ENCODE assay signal across 27 mouse cellular contexts in the genomic region with DNA sequence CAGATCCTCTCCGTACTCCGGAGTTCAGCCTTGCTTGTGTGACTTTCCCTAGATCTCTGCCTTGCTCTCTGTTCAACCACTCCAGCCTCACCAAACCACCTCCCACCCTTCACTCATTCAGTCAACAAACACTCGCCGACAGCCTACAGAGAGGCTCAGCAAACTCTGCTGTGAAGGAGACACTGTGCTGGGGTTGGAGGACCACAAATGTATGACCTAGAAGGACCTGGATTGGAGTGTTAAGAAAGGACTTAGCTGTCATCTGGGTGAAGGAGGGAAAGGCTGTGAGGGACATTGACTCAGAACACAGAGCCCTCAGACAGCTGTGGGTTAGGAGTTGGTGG. TPM values are rescaled to one million over a fixed set of nuclear protein-coding genes. Genes with fewer than 3 reads are reported as not detected.
DNase-seq lines count a peak whose midpoint lies in the region; ATAC-seq and TF ChIP-seq lines count a peak whose summit lies in the region.
"Had no signal": no experiment of that assay in that cellular context is flagged by ENCODE, and none has a peak within 500 bp of the region (broad histone marks: within the 10 kb centered on the region; RNA-seq: fewer than 3 reads in every experiment).

No protein-coding gene starts in this region.

- H3K4me2 ChIP-seq in liver, postnatal 0 days (ENCODE audit: low read depth, low read length) = no peak overlapping the region
- no peak overlapping the region for H3K4me2 ChIP-seq in embryonic facial prominence, embryonic 13.5 days
- H3K4me2 ChIP-seq in embryonic facial prominence, embryonic 15.5 days (replicated peaks) = no peak overlapping the region
- H3K4me2 ChIP-seq in forebrain, embryonic 15.5 days (replicated peaks) = no peak overlapping the region
- H3K4me2 ChIP-seq: forebrain, embryonic 12.5 days; heart, embryonic 12.5 days; heart, embryonic 15.5 days; hindbrain, embryonic 13.5 days; intestine, embryonic 15.5 days had no signal

- H3K27ac ChIP-seq in liver, postnatal 0 days (ENCODE audit: low read depth) = peak overlapping the region; percentile 76
- 0 out of 2 replicates have a peak overlapping the region, but pooled peaks have one; percentile 28 for H3K27ac ChIP-seq in embryonic facial prominence, embryonic 13.5 days
- H3K27ac ChIP-seq in embryonic facial prominence, embryonic 15.5 days (replicated peaks) = 0 out of 2 replicates have a peak overlapping the region, but pooled peaks have one; percentile 28
- no peak overlapping the region for H3K27ac ChIP-seq in forebrain, embryonic 15.5 days (replicated peaks)
- H3K27ac ChIP-seq: forebrain, embryonic 12.5 days; gastrocnemius, adult 2 months; heart, embryonic 15.5 days; hindbrain, embryonic 10.5 days; hindbrain, embryonic 13.5 days; intestine, embryonic 15.5 days had no signal

- no peak for TF ChIP-seq EP300 in liver, postnatal 0 days (IDR thresholded peaks at IDR 0.05; ENCODE audit: low read depth)

- no peak overlapping the region for H3K9ac ChIP-seq in liver, postnatal 0 days (replicated peaks)
- no peak overlapping the region for H3K9ac ChIP-seq in embryonic facial prominence, embryonic 13.5 days
- H3K9ac ChIP-seq in embryonic facial prominence, embryonic 15.5 days = no peak overlapping the region
- no peak overlapping the region for H3K9ac ChIP-seq in forebrain, embryonic 15.5 days (replicated peaks)
- H3K9ac ChIP-seq: forebrain, embryonic 12.5 days; heart, embryonic 12.5 days; heart, embryonic 15.5 days; hindbrain, embryonic 13.5 days; intestine, embryonic 15.5 days had no signal

- no peaks in the 10 kb centered on the region; the same call in 1 of the 2 replicates for H3K4me1 ChIP-seq in liver, postnatal 0 days (ENCODE audit: insufficient read depth)
- H3K4me1 ChIP-seq in embryonic facial prominence, embryonic 13.5 days = peaks cover 26% of the 10 kb centered on the region
- H3K4me1 ChIP-seq in embryonic facial prominence, embryonic 15.5 days = peaks cover 19% of the 10 kb centered on the region
- H3K4me1 ChIP-seq in forebrain, embryonic 15.5 days = 0 out of 2 replicates have a peak, but pooled peaks cover 3% of the 10 kb centered on the region
- H3K4me1 ChIP-seq: forebrain, embryonic 12.5 days; intestine, embryonic 15.5 days had no signal

- no peak for TF ChIP-seq CTCF in liver, postnatal 0 days (IDR thresholded peaks at IDR 0.05; ENCODE audit: low read depth)

- H3K27me3 ChIP-seq in liver, postnatal 0 days (ENCODE audit: insufficient read depth, low read length) = no peaks in the 10 kb centered on the region
- no peaks in the 10 kb centered on the region for H3K27me3 ChIP-seq in embryonic facial prominence, embryonic 13.5 days
- H3K27me3 ChIP-seq in embryonic facial prominence, embryonic 15.5 days = no peaks in the 10 kb centered on the region
- no peaks in the 10 kb centered on the region for H3K27me3 ChIP-seq in forebrain, embryonic 15.5 days
- H3K27me3 ChIP-seq: intestine, embryonic 15.5 days; Patski had no signal

- no peak for ATAC-seq in liver, postnatal 0 days
- ATAC-seq in embryonic facial prominence, embryonic 13.5 days (ENCODE audit: insufficient number of reproducible peaks, insufficient read depth, low FRiP score, low TSS enrichment, low read depth) = no peak
- ATAC-seq in embryonic facial prominence, embryonic 15.5 days (ENCODE audit: insufficient number of reproducible peaks, low FRiP score, low TSS enrichment, low read depth) = no peak
- no peak for ATAC-seq in forebrain, embryonic 15.5 days (replicated peaks)
- ATAC-seq: forebrain, embryonic 16.5 days; hindbrain, embryonic 16.5 days; intestine, embryonic 15.5 days; Patski had no signal

- H3K4me3 ChIP-seq in liver, postnatal 0 days (ENCODE audit: low read depth, low read length) = no peak overlapping the region
- H3K4me3 ChIP-seq in embryonic facial prominence, embryonic 13.5 days = no peak overlapping the region
- H3K4me3 ChIP-seq in embryonic facial prominence, embryonic 15.5 days (replicated peaks) = no peak overlapping the region
- H3K4me3 ChIP-seq in forebrain, embryonic 15.5 days = no peak overlapping the region
- H3K4me3 ChIP-seq: erythroblast, embryonic 14.5 days; forebrain, embryonic 12.5 days; gastrocnemius, adult 2 months; heart, embryonic 12.5 days; heart, embryonic 15.5 days; hindbrain, embryonic 10.5 days; hindbrain, embryonic 13.5 days; intestine, embryonic 15.5 days had no signal

- H3K36me3 ChIP-seq in liver, postnatal 0 days (replicated peaks; ENCODE audit: insufficient read depth, low read length) = no peaks in the 10 kb centered on the region
- H3K36me3 ChIP-seq in embryonic facial prominence, embryonic 13.5 days = no peaks in the 10 kb centered on the region
- H3K36me3 ChIP-seq in embryonic facial prominence, embryonic 15.5 days = no peaks in the 10 kb centered on the region
- H3K36me3 ChIP-seq in forebrain, embryonic 15.5 days = no peaks in the 10 kb centered on the region
- H3K36me3 ChIP-seq: forebrain, embryonic 12.5 days; G1E; heart, embryonic 12.5 days; heart, embryonic 15.5 days; hindbrain, embryonic 10.5 days; hindbrain, embryonic 13.5 days; intestine, embryonic 15.5 days had no signal

- WGBS in liver, postnatal 0 days (ENCODE audit: insufficient replicate concordance) = 61% methylated on average over 4 of the region's 4 CpGs
- WGBS in embryonic facial prominence, embryonic 13.5 days = 56% methylated on average over 4 of the region's 4 CpGs
- 52% methylated on average over 4 of the region's 4 CpGs for WGBS in embryonic facial prominence, embryonic 15.5 days
- 90% methylated on average over 4 of the region's 4 CpGs for WGBS in forebrain, embryonic 15.5 days

- no peaks in the 10 kb centered on the region; the same call in 1 of the 2 replicates for H3K9me3 ChIP-seq in liver, postnatal 0 days (ENCODE audit: low read length)
- no peaks in the 10 kb centered on the region for H3K9me3 ChIP-seq in embryonic facial prominence, embryonic 13.5 days
- no peaks in the 10 kb centered on the region for H3K9me3 ChIP-seq in embryonic facial prominence, embryonic 15.5 days (replicated peaks)
- no peaks in the 10 kb centered on the region for H3K9me3 ChIP-seq in forebrain, embryonic 15.5 days
- H3K9me3 ChIP-seq: forebrain, embryonic 12.5 days; G1E; heart, embryonic 12.5 days; heart, embryonic 15.5 days; hindbrain, embryonic 10.5 days; hindbrain, embryonic 13.5 days; intestine, embryonic 15.5 days had no signal

- no peak for DNase-seq in liver, postnatal 0 days
- DNase-seq in liver = no peak
- no peak for DNase-seq in frontal cortex, postnatal 25 days (ENCODE audit: low spot score in 2 of 2)
- DNase-seq: adrenal gland, postnatal 10 days; adrenal gland, postnatal 36 days; B cell, adult 2 months; cerebellum, adult 18-20 months; cerebellum, adult 9-10 months; gastrocnemius, adult 2 months; gastrocnemius, postnatal 14 days; heart, adult 18-20 months; heart, postnatal 10 days; heart, postnatal 36 days had no signal

RNA-seq across cellular contexts. Expression of gene Zbtb40, which starts 49.4 kb away (rescaled TPM):
- 0.52 and 0.56 TPM in 2 replicates for polyA plus RNA-seq in liver, postnatal 0 days (2015; fragmentation: Nextera tagmentation; extraction: Ambion mirVana)
- 4.5 and 4.9 TPM in 2 replicates for polyA plus RNA-seq in embryonic facial prominence, embryonic 13.5 days (2015; fragmentation: Nextera tagmentation; extraction: Ambion mirVana)
- polyA plus RNA-seq in embryonic facial prominence, embryonic 15.5 days (2015; fragmentation: Nextera tagmentation; extraction: Ambion mirVana) = 4.5 and 4.6 TPM in 2 replicates
- polyA plus RNA-seq in forebrain, embryonic 15.5 days (2015; fragmentation: Nextera tagmentation; extraction: Ambion mirVana) = 5.1 and 5.7 TPM in 2 replicates
